Mouse (Mus musculus) gastrocnemius, adult 8-10 months (tissue): ENCODE measurements around the gene Adora2b. TPM values are rescaled to one million over a fixed set of nuclear protein-coding genes. Genes with fewer than 3 reads are reported as not detected.

ENCODE experiments used
- total RNA-seq, 4 experiments: library from RNA; stranded (reverse); gene quantifications; 2 replicates each; pipeline ENCODE4 v1.2.4; 2022

Gene Adora2b
- total RNA-seq, 4 experiments from 2014 or later, result 0.24 to 0.61 (median 0.37) TPM

Other genes starting within 250 kb of the Adora2b start
- gene Zswim7, start 32.4 kb downstream of the Adora2b start, total RNA-seq, result 10 to 100 TPM; 44.3 to 51.0 (median 47.8) TPM
- gene Ttc19, start 32.5 kb downstream of the Adora2b start, total RNA-seq, result 10 to 100 TPM; 37.5 to 45.7 (median 40.5) TPM
- 1 to 10 TPM; 1.6 to 1.9 (median 1.8) TPM for gene Pigl, start 209.5 kb downstream of the Adora2b start, total RNA-seq
- gene Ncor1, start 209.6 kb downstream of the Adora2b start, total RNA-seq, result 100 to 1,000 TPM; 114 to 145 (median 126) TPM